Mouse (Mus musculus) brain, embryonic 14.5 days (tissue): ENCODE measurements around the gene Cort.

Experiments
- CTCF ChIP-seq: fragments of 200-500 bp; IDR thresholded peaks from 2 replicates; pipeline ENCODE4 v1.5.1; 2012; ENCODE audit warnings: inconsistent platforms, mild to moderate bottlenecking, moderate library complexity, borderline replicate concordance; ENCODE audit not compliant: insufficient read depth, insufficient read length; ENCODE audit errors: extremely low read depth
- POLR2A ChIP-seq: fragments of 200-500 bp; IDR thresholded peaks from 2 replicates; pipeline ENCODE4 v1.6.1; 2012; ENCODE audit warnings: mild to moderate bottlenecking, inconsistent platforms, borderline replicate concordance; ENCODE audit not compliant: poor library complexity, insufficient read depth, insufficient read length, severe bottlenecking; ENCODE audit errors: extremely low read depth

DNA sequence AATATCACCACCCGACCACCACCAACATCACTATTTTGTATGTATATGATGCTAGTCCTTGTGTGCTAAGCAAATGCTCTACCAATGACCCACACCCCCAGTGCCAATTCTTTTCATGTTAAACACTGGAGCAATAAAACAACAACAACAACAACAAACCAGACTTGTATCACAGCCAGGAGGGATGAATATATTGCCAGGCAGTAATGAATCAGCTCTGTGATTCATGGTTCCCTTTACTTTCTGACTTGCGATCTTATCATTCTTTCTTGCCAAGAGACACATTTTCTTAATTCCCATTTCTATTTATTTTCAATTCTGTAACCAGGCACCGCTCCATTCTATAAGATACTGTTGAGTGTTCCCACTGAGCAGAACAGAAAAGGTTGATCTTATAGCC, 25.1 kb downstream of the Cort start:
- TF ChIP-seq POLR2A (no peak), CTCF (no peak)
